Mouse (Mus musculus): Measurements from ENCODE around the gene Ankrd33b. TPM values are rescaled to one million over a fixed set of nuclear protein-coding genes. Genes with fewer than 3 reads are reported as not detected.
A peak's percentile ranks its signal among the peaks of the same experiment; 100 is the strongest.

Gene Ankrd33b
- total and polyA plus RNA-seq, 2 experiments from 2014 or later: 5.6 to 12.9 TPM

DNA sequence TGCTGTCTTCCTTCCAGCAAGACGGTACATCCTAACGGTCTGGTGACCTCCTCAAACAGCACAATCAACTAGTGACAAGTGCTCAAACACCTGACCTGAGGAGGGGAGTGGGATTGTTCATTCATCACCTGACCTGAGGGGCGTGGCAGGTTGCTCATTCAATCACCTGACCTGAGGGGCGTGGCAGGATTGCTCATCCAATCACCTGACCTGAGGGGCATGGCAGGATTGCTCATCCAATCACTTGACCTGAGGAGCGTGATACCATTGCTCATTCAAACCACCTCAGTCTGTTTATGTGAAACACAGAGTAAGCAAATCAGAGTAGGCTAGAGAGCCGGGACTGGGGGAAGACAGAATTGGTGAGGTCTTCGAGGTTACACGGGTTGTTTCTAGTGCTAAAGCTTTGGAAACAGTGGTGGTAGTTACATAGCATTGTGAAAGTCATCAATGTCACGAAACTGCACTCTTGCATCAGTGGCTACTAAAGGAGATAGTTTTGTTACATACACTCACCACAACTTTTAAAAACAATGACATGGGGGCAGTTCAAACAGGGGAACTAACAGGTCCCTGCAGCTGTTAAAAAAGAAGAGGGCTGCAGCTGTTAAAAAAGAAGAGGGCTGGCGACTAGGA lies 28.8 kb downstream of the Ankrd33b start:
- Histone ChIP-seq H3K9me3 (replicated peaks; ENCODE audit: control insufficient read depth, low read length) (no peaks in the 10 kb centered on the region), H3K36me3 (replicated peaks; ENCODE audit: control insufficient read depth, insufficient read depth, low read length) (no peaks in the 10 kb centered on the region), H3K4me1 (ENCODE audit: control insufficient read depth, insufficient read depth) (peaks cover 16% of the 10 kb centered on the region), H3K4me3 (ENCODE audit: low read depth, low read length) (no peak overlapping the region), H3K27ac (ENCODE audit: low read depth) (no peak overlapping the region), H3K9ac (replicated peaks; ENCODE audit: low read depth, low read length) (no peak overlapping the region), H3K4me2 (ENCODE audit: low read depth, low read length) (no peak overlapping the region), H3K27me3 (ENCODE audit: control insufficient read depth, insufficient read depth, low read length) (no peaks in the 10 kb centered on the region)
- 80% methylated on average over 10 of the region's 10 CpGs for WGBS
- DNase-seq (ENCODE audit: low spot score) (no peak), ATAC-seq (ENCODE audit: insufficient read depth, low read depth) (no peak)
- TF ChIP-seq CTCF (IDR thresholded peaks at IDR 0.05; ENCODE audit: low read depth) (no peak), EP300 (IDR thresholded peaks at IDR 0.05; ENCODE audit: low read depth) (no peak)

- no peak overlapping the region for H3K27ac ChIP-seq (ENCODE audit: low read depth)
- 83% methylated on average over 6 of the region's 6 CpGs for WGBS
- 0 out of 2 replicates have a peak, but pooled peaks cover 11% of the 10 kb centered on the region for H3K4me1 ChIP-seq (ENCODE audit: control insufficient read depth, insufficient read depth)
- no peak for TF ChIP-seq EP300 (IDR thresholded peaks at IDR 0.05; ENCODE audit: low read depth)
- no peak for TF ChIP-seq CTCF (IDR thresholded peaks at IDR 0.05; ENCODE audit: low read depth)
- DNase-seq (ENCODE audit: low spot score): no peak
- H3K27me3 ChIP-seq (ENCODE audit: control insufficient read depth, insufficient read depth, low read length): no peaks in the 10 kb centered on the region
- H3K9ac ChIP-seq (replicated peaks; ENCODE audit: low read depth, low read length): no peak overlapping the region
- no peak overlapping the region for H3K4me3 ChIP-seq (ENCODE audit: low read depth, low read length)
- H3K4me2 ChIP-seq (ENCODE audit: low read depth, low read length): no peak overlapping the region
- H3K36me3 ChIP-seq (replicated peaks; ENCODE audit: control insufficient read depth, insufficient read depth, low read length): no peaks in the 10 kb centered on the region
- no peaks in the 10 kb centered on the region for H3K9me3 ChIP-seq (replicated peaks; ENCODE audit: control insufficient read depth, low read length)
- no peak for ATAC-seq (ENCODE audit: insufficient read depth, low read depth)
Observed at GRCm38 (mm10) chr15:31337983-31338382, 29.5 kb downstream of the Ankrd33b start.

- Histone ChIP-seq H3K9me3 (replicated peaks; ENCODE audit: control insufficient read depth, low read length) (no peaks in the 10 kb centered on the region), H3K4me2 (ENCODE audit: low read depth, low read length) (no peak overlapping the region), H3K27me3 (ENCODE audit: control insufficient read depth, insufficient read depth, low read length) (no peaks in the 10 kb centered on the region), H3K9ac (replicated peaks; ENCODE audit: low read depth, low read length) (no peak overlapping the region), H3K4me3 (ENCODE audit: low read depth, low read length) (no peak overlapping the region), H3K4me1 (ENCODE audit: control insufficient read depth, insufficient read depth) (0 out of 2 replicates have a peak, but pooled peaks cover 11% of the 10 kb centered on the region), H3K36me3 (replicated peaks; ENCODE audit: control insufficient read depth, insufficient read depth, low read length) (no peaks in the 10 kb centered on the region), H3K27ac (ENCODE audit: low read depth) (no peak overlapping the region)
- ATAC-seq (ENCODE audit: insufficient read depth, low read depth) (0 out of 2 replicates have a peak, but pooled peaks have one; percentile 39), DNase-seq (ENCODE audit: low spot score) (no peak)
- TF ChIP-seq EP300 (IDR thresholded peaks at IDR 0.05; ENCODE audit: low read depth): no peak
- WGBS: 73% methylated on average over 14 of the region's 14 CpGs
Observed at GRCm38 (mm10) chr15:31337192-31337741, 30.3 kb downstream of the Ankrd33b start.

DNA sequence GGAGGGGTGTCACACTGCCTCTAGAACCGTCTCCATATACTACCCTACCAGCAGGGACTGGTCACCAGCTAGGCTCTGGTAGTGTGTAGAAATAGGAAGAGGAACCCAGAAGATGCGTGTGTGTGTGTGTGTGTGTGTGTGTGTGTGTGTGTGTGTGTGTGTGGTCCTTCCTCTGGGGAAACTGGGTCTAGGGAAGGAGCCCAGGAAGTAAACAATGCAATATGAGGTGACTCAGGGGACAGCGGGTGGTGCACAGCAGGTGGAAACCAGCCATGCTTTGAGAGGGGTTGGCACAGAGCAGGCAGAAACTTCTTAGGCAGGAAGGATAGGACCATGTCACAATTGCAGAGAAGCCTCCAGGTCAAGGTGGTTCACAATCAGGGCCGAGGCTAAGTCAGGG lies 30.8 kb downstream of the Ankrd33b start:
- DNase-seq (ENCODE audit: low spot score) (no peak), ATAC-seq (ENCODE audit: insufficient read depth, low read depth) (no peak)
- 65% methylated on average over 4 of the region's 4 CpGs for WGBS
- TF ChIP-seq CTCF (IDR thresholded peaks at IDR 0.05; ENCODE audit: low read depth): no peak
- TF ChIP-seq EP300 (IDR thresholded peaks at IDR 0.05; ENCODE audit: low read depth): no peak
- H3K27me3 ChIP-seq (ENCODE audit: control insufficient read depth, insufficient read depth, low read length): no peaks in the 10 kb centered on the region
- H3K9me3 ChIP-seq (replicated peaks; ENCODE audit: control insufficient read depth, low read length): no peaks in the 10 kb centered on the region
- no peaks in the 10 kb centered on the region for H3K36me3 ChIP-seq (replicated peaks; ENCODE audit: control insufficient read depth, insufficient read depth, low read length)
- 0 out of 2 replicates have a peak, but pooled peaks cover 7% of the 10 kb centered on the region for H3K4me1 ChIP-seq (ENCODE audit: control insufficient read depth, insufficient read depth)
- no peak overlapping the region for H3K4me2 ChIP-seq (ENCODE audit: low read depth, low read length)
- H3K27ac ChIP-seq (ENCODE audit: low read depth): no peak overlapping the region
- no peak overlapping the region for H3K4me3 ChIP-seq (ENCODE audit: low read depth, low read length)
- H3K9ac ChIP-seq (replicated peaks; ENCODE audit: low read depth, low read length): no peak overlapping the region

- Histone ChIP-seq H3K4me3 (ENCODE audit: low read depth, low read length) (no peak overlapping the region), H3K4me2 (ENCODE audit: low read depth, low read length) (no peak overlapping the region), H3K9ac (replicated peaks; ENCODE audit: low read depth, low read length) (no peak overlapping the region), H3K27ac (ENCODE audit: low read depth) (no peak overlapping the region), H3K4me1 (ENCODE audit: control insufficient read depth, insufficient read depth) (0 out of 2 replicates have a peak, but pooled peaks cover 7% of the 10 kb centered on the region), H3K36me3 (replicated peaks; ENCODE audit: control insufficient read depth, insufficient read depth, low read length) (no peaks in the 10 kb centered on the region), H3K27me3 (ENCODE audit: control insufficient read depth, insufficient read depth, low read length) (no peaks in the 10 kb centered on the region), H3K9me3 (replicated peaks; ENCODE audit: control insufficient read depth, low read length) (no peaks in the 10 kb centered on the region)
- DNase-seq (ENCODE audit: low spot score) (no peak), ATAC-seq (ENCODE audit: insufficient read depth, low read depth) (no peak)
- TF ChIP-seq EP300 (IDR thresholded peaks at IDR 0.05; ENCODE audit: low read depth): no peak
- no peak for TF ChIP-seq CTCF (IDR thresholded peaks at IDR 0.05; ENCODE audit: low read depth)
- 96% methylated on average over 5 of the region's 5 CpGs for WGBS
Observed at GRCm38 (mm10) chr15:31334829-31335228, 32.7 kb downstream of the Ankrd33b start.

Measured in heart, postnatal 0 days (tissue).